In genomic region chr13:41195640-41196333, GRCm38 (mm10) we compare ENCODE assay signal across 19 mouse cellular contexts. TPM values are rescaled to one million over a fixed set of nuclear protein-coding genes. Genes with fewer than 3 reads are reported as not detected.
"Had no signal": no experiment of that assay in that cellular context is flagged by ENCODE, and none has a peak within 500 bp of the region (broad histone marks: within the 10 kb centered on the region; RNA-seq: fewer than 3 reads in every experiment).

No protein-coding gene starts in this region.

- H3K4me1 ChIP-seq: limb, embryonic 12.5 days; limb, embryonic 15.5 days; megakaryocyte, embryonic 14.5 days; midbrain, embryonic 10.5 days; midbrain, embryonic 13.5 days; neural tube, embryonic 13.5 days had no signal

- H3K36me3 ChIP-seq: limb, embryonic 12.5 days; limb, embryonic 15.5 days had no signal

- ATAC-seq: intestine, postnatal 0 days; lung, postnatal 0 days; midbrain, embryonic 13.5 days; midbrain, embryonic 16.5 days had no signal

- H3K4me2 ChIP-seq: limb, embryonic 12.5 days; limb, embryonic 15.5 days; lung, embryonic 14.5 days; midbrain, embryonic 13.5 days; neural tube, embryonic 13.5 days had no signal

- H3K9ac ChIP-seq: limb, embryonic 12.5 days; limb, embryonic 15.5 days; lung, embryonic 14.5 days; midbrain, embryonic 13.5 days; neural tube, embryonic 13.5 days had no signal

- DNase-seq: kidney, adult 2 months; kidney, postnatal 14 days; left cerebral cortex, postnatal 4 days; lung, embryonic 14.5 days; retina, postnatal 1 day; thymus, adult 2 months; thymus, postnatal 25 days had no signal

- H3K27ac ChIP-seq: limb, embryonic 12.5 days; limb, embryonic 15.5 days; macrophage; midbrain, embryonic 10.5 days; midbrain, embryonic 13.5 days; neural tube, embryonic 13.5 days; stomach, postnatal 0 days had no signal

- H3K4me3 ChIP-seq: limb, embryonic 12.5 days; limb, embryonic 15.5 days; megakaryocyte, embryonic 14.5 days; midbrain, embryonic 10.5 days; midbrain, embryonic 13.5 days; myocyte; neural tube, embryonic 13.5 days had no signal

- H3K9me3 ChIP-seq: limb, embryonic 12.5 days; limb, embryonic 15.5 days; megakaryocyte, embryonic 14.5 days; midbrain, embryonic 10.5 days; midbrain, embryonic 13.5 days; neural tube, embryonic 13.5 days had no signal

- H3K27me3 ChIP-seq: midbrain, embryonic 13.5 days; neural tube, embryonic 13.5 days had no signal

RNA-seq across cellular contexts. Expression of gene Elovl2, which starts 24.4 kb away (rescaled TPM):
- polyA plus RNA-seq: myocyte had no signal
